Mouse (Mus musculus) spleen, adult 18-20 months (tissue): Measurements from ENCODE around the gene Dmac1.
A peak's percentile ranks its signal among the peaks of the same experiment; 100 is the strongest.
"Not testable (repeated sequence)": the region's sequence is repeated elsewhere in the genome, so short reads cannot be mapped to it uniquely, and the experiment has no call there.

Experiments used
- DNase-seq, 2 experiments: peaks; one replicate each; pipeline ENCODE4 v3.0.0; 2022; ENCODE audit warnings: mixed read lengths in 2 of 2

The Dmac1 gene

GRCm38 (mm10) chr4:75278197-75279175, at the start of gene Dmac1:
Dmac1 (minus strand) TSS chr4:75278305.
- peak; percentile 84 to 95 for DNase-seq

DNA sequence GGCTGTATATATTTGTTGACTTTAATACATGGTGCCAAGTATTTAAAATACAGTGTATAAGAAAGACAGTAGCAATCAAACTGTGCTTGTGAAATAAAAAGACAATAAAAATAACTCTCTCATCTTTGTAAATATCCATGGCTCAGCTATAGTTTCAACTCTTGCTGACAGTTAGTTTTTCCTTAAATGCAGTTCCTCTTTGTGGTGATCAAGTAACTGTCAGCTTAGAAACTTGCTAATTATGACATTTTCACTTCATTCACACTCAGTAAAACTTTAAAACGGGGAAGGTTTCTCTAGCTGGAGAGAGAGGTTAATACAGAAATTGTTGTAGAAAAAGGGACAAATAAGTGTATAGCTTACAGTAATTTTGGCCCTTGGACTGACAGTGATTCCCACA, 37.3 kb upstream of the Dmac1 start:
- DNase-seq = no peak

GRCm38 (mm10) chr4:75315007-75315406, 36.9 kb upstream of the Dmac1 start:
- DNase-seq = no peak

GRCm38 (mm10) chr4:75311918-75312317, 33.8 kb upstream of the Dmac1 start:
- no peak for DNase-seq

DNA sequence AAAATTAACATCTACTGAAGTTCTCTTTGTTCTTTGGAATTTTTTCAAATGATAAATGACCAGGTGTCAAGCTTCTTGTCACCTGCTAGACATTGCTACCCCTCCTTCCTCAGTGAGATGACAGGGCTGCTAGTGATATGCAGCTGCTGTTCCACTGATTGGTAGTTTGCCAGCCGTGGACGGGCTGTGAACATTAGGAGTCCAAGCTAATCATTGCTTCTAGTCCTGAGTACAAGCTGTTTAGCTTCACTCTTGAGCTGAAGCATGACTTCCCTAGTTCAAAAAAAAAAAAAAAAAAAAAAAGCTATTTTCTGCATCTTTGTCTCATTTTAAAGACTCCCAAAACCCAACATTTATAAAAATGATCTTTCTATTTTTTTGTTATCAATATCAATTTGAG, 33.2 kb upstream of the Dmac1 start:
- no peak for DNase-seq

DNA sequence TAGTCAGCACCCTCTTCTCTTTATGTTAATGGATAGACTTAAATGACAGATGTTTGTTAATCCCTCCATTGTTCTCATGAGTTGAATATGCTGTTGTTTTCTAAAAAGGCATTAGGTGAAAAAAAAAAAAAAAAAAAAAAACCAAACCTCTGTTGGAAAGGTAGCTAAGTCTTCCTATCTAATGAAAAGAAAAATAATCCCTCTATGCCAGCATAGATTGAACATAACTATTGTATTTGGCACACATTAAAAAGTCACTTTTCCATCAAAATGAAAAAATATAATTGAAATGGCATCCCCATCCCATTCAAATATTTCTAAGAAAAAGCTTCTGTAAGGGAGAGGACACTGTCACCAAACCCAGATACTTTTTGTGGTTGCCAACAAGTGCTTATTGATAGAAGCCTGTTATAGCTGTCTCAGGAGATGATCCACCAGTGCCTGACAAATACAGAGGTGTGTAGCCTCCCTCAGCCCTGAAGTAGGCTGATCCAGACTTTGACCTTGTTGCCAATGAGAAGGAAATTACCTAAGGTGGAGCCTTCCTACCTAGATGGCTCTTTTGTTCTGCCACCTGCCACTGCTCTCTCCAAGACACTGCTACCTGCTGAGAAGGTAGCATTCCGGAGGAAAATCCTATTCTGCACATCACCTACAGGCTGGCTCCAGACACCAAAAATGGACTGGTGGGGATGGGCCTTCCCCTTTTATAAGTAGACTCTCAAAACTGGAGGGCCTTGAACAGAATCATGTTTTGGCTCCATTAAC, 22.3 kb upstream of the Dmac1 start:
- no peak for DNase-seq

DNA sequence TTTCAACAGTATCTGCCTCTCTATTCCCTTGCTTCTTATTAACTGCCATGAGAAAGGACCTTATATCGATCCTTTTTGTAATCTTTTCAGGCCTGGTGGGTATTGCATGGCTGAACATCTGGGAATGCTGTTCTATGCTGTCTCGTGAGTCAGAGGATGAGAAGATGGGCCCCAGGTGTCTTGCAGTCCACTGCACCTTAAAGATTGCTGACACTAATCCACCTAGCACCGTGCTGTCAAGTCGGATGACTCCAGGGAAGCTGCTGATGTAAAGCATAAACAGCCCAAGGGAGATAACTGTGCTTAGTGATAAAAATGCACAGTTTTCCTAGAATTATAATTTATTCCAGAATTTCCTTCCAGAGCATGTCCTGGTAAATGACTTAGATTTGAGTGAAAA, 14.2 kb upstream of the Dmac1 start:
- no peak for DNase-seq

DNA sequence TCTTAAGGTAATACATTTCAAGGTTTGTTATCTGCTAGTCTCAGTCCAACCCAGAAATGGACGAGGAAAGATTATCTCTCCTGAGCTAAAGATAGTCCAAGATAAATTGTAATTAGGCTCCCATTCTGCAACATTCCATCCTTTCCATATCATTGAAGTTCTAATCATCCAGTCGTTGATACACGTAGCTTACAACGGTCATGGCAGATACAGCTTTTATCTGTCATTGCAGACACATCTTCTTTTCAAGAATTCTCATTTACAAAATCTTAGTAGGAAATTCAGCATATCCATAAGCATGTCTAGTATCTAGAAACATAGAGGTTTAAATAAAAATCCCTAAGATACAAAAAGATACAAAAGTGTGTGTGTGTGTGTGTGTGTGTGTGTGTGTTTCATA, 13.0 kb upstream of the Dmac1 start:
- no peak for DNase-seq

- no peak for DNase-seq
Measured at GRCm38 (mm10) chr4:75277467-75278196, 473 bp downstream of the Dmac1 start.

DNA sequence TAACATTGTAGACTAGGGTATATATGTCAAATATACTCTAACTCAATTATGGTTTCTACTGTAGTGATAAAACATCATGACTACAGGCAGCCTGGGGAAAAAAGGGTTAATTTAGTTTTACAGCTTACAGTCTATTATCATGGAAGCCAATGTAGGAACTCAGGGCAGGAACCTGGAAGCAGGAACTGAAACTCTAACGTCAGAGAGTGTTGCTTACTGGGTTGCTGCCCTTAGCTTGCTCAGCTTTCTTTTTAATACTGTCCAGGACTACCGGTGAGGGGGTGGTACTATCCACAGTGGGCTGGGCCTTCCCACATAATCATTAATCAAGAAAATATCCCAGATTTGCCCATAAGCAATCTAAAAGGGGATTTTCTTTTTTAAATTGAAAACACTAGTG, 2.4 kb downstream of the Dmac1 start:
- no peak for DNase-seq

GRCm38 (mm10) chr4:75267866-75268265, 10.2 kb downstream of the Dmac1 start:
- DNase-seq = no peak

GRCm38 (mm10) chr4:75266773-75267550, 11.1 kb downstream of the Dmac1 start:
- DNase-seq = no peak

DNA sequence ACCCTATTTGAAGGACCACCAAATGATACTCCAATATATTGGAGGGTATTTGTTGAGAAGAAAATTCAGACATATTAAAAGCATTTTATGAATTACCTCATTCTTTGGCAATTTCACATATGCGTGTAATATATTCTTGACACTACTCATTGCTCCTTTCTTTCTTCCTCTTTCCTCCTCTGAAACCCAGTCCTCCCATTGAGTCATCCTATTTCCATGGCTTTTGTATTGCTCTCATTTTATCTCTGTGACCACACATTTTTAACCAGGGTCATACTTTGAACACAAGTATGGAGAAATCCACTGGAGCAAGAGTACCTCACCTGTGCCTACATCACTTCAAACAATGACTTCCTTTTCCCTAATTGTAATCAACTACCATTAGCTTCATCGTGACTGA, 13.9 kb downstream of the Dmac1 start:
- DNase-seq = no peak

GRCm38 (mm10) chr4:75263556-75264129, 14.5 kb downstream of the Dmac1 start:
- DNase-seq = no peak

- DNase-seq = no peak
Measured at GRCm38 (mm10) chr4:75262423-75262822, 15.7 kb downstream of the Dmac1 start.

DNA sequence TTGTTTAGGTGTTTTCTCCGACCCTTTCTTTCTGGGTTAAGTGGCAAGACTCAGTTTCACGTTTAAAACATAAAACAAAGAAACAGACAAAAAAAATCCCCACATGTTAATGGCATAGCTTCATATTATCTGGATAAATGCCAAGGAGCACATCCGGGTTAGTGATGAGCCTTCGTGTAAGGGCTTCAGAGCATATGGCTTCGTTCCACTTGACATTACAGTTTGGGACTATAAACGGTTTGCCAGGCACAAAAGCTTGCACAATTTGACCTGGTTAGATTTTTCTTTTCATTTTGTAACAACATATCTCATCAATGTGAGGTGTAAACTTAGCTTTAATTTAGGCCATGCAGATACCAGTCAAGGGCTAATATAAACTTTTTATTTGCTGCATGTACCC, 17.9 kb downstream of the Dmac1 start:
- no peak for DNase-seq

GRCm38 (mm10) chr4:75259447-75259846, 18.7 kb downstream of the Dmac1 start:
- DNase-seq = no peak

DNA sequence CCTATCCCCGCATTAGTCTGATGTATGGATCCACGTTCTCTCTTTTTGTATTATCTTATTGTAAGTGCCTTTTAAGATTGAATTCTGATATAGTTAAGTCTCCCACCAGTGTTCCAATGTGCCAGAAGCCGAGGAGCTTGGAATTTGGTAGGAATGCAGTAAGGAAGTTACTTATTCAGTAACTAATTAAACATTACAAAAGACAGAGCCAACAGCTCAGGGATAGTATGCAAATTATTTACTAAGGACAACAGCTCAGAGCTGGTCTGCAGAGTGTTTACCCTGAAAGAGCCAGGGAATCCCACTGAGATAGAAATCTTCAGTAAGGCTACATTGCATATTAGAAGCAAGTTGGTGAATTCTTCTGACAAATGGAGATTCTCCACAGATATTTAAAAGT, 43.5 kb downstream of the Dmac1 start:
- DNase-seq = not testable (repeated sequence)
